Mouse (Mus musculus): ENCODE results near the gene Cdk8.

- TF ChIP-seq CEBPB (IDR thresholded peaks at IDR 0.05; ENCODE audit: insufficient read depth, poor library complexity, severe bottlenecking), result no peak
- no peak for TF ChIP-seq MYOD1 (IDR thresholded peaks at IDR 0.05; ENCODE audit: control insufficient read depth in 1 of 3, insufficient read length in 2 of 3, low read depth in 2 of 3)
- TF ChIP-seq POLR2A (IDR thresholded peaks at IDR 0.05; ENCODE audit: insufficient read length, low read depth), result no peak
- no peak for TF ChIP-seq POLR2AphosphoS2 (IDR thresholded peaks at IDR 0.05; ENCODE audit: insufficient read length, low read depth)
- no peak for TF ChIP-seq REST (IDR thresholded peaks at IDR 0.05; ENCODE audit: insufficient read depth, insufficient read length)
Measured at GRCm38 (mm10) chr5:146247709-146248108, 16.7 kb downstream of the Cdk8 start.
